Mouse (Mus musculus) liver, embryonic 14 days (tissue): Measurements from ENCODE around the gene Gns. TPM values are rescaled to one million over a fixed set of nuclear protein-coding genes. Genes with fewer than 3 reads are reported as not detected.

Experiments
- polyA plus RNA-seq: library from polyadenylated mRNA; depleted of rRNA; stranded (reverse); fragments of >200 nt; gene quantifications from 2 replicates; pipeline ENCODE4 v1.2.3, GENCODE M21; 2012; rRNA removed

The Gns gene
- polyA plus RNA-seq: 6.3 and 8.0 TPM in 2 replicates

DNA sequence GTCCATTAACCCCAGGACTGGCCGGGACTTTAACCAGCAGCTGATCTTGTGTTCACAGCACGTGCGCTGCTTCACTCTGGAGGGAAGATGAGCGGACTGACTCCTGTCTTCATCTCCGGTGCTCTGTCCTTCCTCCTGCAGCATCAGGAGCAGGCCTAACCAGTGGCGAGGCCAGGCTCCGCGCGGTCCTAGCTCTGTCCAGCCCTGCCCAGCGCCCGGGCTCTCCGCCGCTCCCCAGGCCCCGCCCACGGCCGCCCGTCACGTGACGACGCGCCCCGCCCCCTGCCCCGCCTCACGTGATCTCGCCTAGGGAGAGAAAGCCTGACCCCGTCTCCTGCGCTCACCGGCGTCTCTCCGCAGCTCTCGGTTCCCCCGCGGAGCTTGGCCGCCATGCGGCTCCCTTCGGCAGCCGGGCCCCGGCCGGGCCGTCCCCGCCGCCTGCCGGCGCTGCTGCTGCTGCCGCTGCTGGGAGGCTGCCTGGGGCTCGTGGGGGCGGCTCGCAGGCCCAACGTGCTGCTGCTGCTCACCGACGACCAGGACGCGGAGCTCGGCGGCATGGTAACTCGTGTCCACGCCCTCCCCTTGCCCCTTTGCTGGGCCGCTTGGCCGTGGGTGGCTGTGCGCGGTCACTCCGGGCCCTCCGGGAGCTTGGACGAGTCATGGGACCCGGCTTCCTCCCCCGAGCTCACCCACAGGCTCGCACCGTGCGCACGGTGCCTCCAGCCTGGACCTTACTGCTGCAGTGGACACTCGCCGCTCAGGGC, at the start of gene Gns:
TSS of gene Gns (plus strand) at position 290 of the 764 bp plus-strand sequence.

DNA sequence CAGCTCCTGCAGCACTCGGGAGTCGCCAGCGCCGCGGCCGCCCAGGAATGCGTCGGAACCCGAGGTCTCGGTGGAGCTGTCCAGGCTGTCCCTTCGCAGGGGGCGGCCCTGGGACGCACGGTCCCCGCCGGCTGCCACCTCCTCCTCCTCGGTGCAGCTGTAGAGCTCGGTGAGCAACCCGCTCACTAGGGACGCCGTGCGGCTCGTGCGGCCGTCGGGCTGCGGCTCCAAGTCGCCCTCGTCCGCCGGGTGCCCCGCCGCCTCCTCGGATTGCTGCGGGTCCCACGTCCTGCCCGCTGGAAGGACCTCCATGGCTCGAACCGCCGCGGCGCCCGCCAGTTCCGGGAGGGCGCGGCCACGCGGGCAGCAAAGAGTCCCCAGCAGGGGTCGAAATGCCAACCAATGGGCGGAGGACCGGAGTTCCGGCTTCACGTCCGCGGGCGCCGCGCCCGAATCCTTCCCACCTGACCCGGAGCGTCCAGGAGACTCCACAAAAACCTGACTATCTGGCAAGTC, 13.8 kb upstream of the Gns start, which contains the start of gene Tbc1d30:
TSS of gene Tbc1d30 (minus strand) at position 213 of the 516 bp plus-strand sequence.

Other genes starting within 250 kb of the Gns start
- gene Tbc1d30, start 13.8 kb upstream of the Gns start, polyA plus RNA-seq: 0.09 and 0.15 TPM in 2 replicates
- 7.8 and 9.1 TPM in 2 replicates for gene Rassf3, start 111.3 kb downstream of the Gns start, polyA plus RNA-seq
- gene Tbk1, start 221.7 kb downstream of the Gns start, polyA plus RNA-seq: 14.2 and 15.9 TPM in 2 replicates